Mouse (Mus musculus): ENCODE results near the gene Zfp85.
"Not testable (repeated sequence)": the region's sequence is repeated elsewhere in the genome, so short reads cannot be mapped to it uniquely, and the experiment has no call there.

Zfp85 gene

GRCm38 (mm10) chr13:67754333-67755306 lies at the start of gene Zfp85:
Gene Zfp85, minus strand, starts transcription at chr13:67755228.
- DNase-seq (ENCODE audit: low spot score) = peak; percentile 88

- not testable (repeated sequence) for DNase-seq (ENCODE audit: low spot score)
Observed at GRCm38 (mm10) chr13:67799151-67799550, 44.1 kb upstream of the Zfp85 start.

GRCm38 (mm10) chr13:67798618-67799017 lies 43.6 kb upstream of the Zfp85 start:
- no peak for DNase-seq (ENCODE audit: low spot score)

GRCm38 (mm10) chr13:67791921-67792455 lies 37.0 kb upstream of the Zfp85 start:
- no peak for DNase-seq (ENCODE audit: low spot score)

GRCm38 (mm10) chr13:67779265-67780221 lies 24.5 kb upstream of the Zfp85 start, which contains the start of gene Zfp493:
Gene Zfp493, plus strand, starts transcription at chr13:67779693.
- DNase-seq (ENCODE audit: low spot score) = peak; percentile 75

GRCm38 (mm10) chr13:67763031-67763768 lies 8.2 kb upstream of the Zfp85 start:
- no peak for DNase-seq (ENCODE audit: low spot score)

GRCm38 (mm10) chr13:67759966-67760365 lies 4.9 kb upstream of the Zfp85 start:
- DNase-seq (ENCODE audit: low spot score) = no peak

- no peak for DNase-seq (ENCODE audit: low spot score)
Observed at GRCm38 (mm10) chr13:67755761-67756160, 733 bp upstream of the Zfp85 start.

GRCm38 (mm10) chr13:67743896-67744295 lies 11.1 kb downstream of the Zfp85 start:
- no peak for DNase-seq (ENCODE audit: low spot score)

GRCm38 (mm10) chr13:67742941-67743340 lies 12.1 kb downstream of the Zfp85 start:
- no peak for DNase-seq (ENCODE audit: low spot score)

GRCm38 (mm10) chr13:67734391-67734790 lies 20.6 kb downstream of the Zfp85 start:
- DNase-seq (ENCODE audit: low spot score) = not testable (repeated sequence)

GRCm38 (mm10) chr13:67729441-67729840 lies 25.6 kb downstream of the Zfp85 start:
- not testable (repeated sequence) for DNase-seq (ENCODE audit: low spot score)

GRCm38 (mm10) chr13:67728641-67729318 lies 26.2 kb downstream of the Zfp85 start, which contains the start of gene Zfp65:
Gene Zfp65, minus strand, starts transcription at chr13:67729173.
- peak; percentile 56 for DNase-seq (ENCODE audit: low spot score)

- DNase-seq (ENCODE audit: low spot score) = no peak
Observed at GRCm38 (mm10) chr13:67728106-67728505, 26.9 kb downstream of the Zfp85 start.

- not testable (repeated sequence) for DNase-seq (ENCODE audit: low spot score)
Observed at GRCm38 (mm10) chr13:67725331-67725730, 29.7 kb downstream of the Zfp85 start.

- peak; percentile 88 for DNase-seq (ENCODE audit: low spot score)
Observed at GRCm38 (mm10) chr13:67723848-67724479, 31.1 kb downstream of the Zfp85 start.
